Mouse (Mus musculus): Measurements from ENCODE around the gene Nacc2.

Nacc2 gene

GRCm38 (mm10) chr2:26011420-26011819, 111.6 kb downstream of the Nacc2 start:
- DNase-seq (ENCODE audit: low read depth, low spot score), result no peak
